Mouse (Mus musculus) gastrocnemius, postnatal 14 days (tissue): ENCODE results near the gene Tmem147. TPM values are rescaled to one million over a fixed set of nuclear protein-coding genes. Genes with fewer than 3 reads are reported as not detected.
"Not testable (repeated sequence)": the region's sequence is repeated elsewhere in the genome, so short reads cannot be mapped to it uniquely, and the experiment has no call there.

Experiments used
- DNase-seq: peaks from one replicate; pipeline ENCODE4 v3.0.0; 2021; ENCODE audit warnings: mixed read lengths
- intact Hi-C: fragments of 180-260 bp; cut with DNase I; formaldehyde crosslinking; loops from one replicate; pipeline ENCODE4 v1.15.1; 2025; ENCODE audit warnings: low total_unique reads
- long read RNA-seq, 2 experiments: library from polyadenylated mRNA; stranded (forward); transcript quantifications; one replicate each; pipeline ENCODE4 v2.0.0; 2021
- total RNA-seq, 2 experiments: library from RNA; stranded (reverse); gene quantifications; 2 replicates each; pipeline ENCODE4 v1.2.3; 2021

Tmem147 gene
- 100 to 1,000 TPM; 222 to 233 TPM for total RNA-seq
- long read RNA-seq, experiment 1, transcript Tmem147-201 (7 exons, 870 nt): major isoform, 148 of 159 reads
- long read RNA-seq, experiment 1, partial matches to known transcripts: 4 of 159 reads
- long read RNA-seq, experiment 1, other reads (novel, unspliced or antisense): 2 of 159 reads
- long read RNA-seq, experiment 2, transcript Tmem147-201 (7 exons, 870 nt): major isoform, 139 of 157 reads
- long read RNA-seq, experiment 2, partial matches to known transcripts: 8 of 157 reads
- long read RNA-seq, experiment 2, other reads (novel, unspliced or antisense): 1 of 157 reads

DNA sequence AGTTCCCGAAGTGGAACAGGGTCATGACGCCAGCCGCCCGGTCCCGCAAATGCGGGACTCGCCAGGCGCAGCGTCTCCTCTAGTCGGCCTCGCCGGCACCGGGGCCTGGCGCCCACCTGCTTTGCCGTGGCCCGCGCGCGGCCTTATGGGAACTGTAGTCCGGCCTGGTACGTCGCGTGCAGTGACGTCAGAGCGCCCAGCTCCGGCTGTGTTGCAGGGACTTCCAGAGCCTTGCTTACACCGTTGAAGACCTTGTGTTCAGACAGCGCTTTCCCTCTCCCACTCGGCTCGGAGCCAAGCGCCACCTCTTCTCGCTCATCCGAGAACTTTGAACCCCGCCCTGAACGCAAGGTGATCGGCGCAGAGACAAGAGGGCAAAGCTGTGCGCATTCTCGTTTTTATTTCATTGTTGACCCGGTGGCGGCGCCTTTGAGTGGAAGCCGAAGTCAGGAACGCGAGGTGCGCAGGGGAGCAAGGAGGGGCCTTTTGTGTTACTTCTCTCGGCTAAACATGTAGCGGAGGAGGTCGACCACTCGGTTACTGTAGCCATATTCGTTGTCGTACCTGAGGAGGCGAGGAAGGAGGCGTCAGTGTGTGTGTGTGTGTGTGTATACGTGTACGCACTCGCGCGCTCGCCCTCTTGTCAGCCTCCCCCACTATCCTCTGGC is at the start of gene Tmem147:
Tmem147 (minus strand) TSS at position 145 of the 668 bp plus-strand sequence.
- peak; percentile 95 for DNase-seq
- intact Hi-C loops: no loop called here

DNA sequence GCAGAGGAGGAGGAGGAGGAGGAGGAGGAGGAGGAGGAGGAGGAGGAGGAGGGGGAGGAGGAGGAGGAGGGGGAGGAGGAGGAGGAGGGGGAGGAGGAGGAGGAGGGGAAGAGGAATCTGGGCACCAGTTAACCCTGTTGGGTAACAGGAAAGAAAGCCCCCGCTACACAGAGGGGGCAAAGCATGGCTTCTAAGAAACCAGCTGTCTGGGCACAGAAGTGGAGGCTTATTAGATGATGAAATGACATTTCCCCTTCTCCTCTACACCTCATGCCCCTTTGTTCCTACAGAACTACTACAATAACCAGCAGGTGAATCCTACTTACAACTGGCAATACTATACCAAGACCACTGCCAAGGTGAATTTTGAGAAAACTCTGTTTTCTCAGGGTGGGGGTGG is 48.6 kb upstream of the Tmem147 start:
- intact Hi-C loops: no loop called here
- no peak for DNase-seq

DNA sequence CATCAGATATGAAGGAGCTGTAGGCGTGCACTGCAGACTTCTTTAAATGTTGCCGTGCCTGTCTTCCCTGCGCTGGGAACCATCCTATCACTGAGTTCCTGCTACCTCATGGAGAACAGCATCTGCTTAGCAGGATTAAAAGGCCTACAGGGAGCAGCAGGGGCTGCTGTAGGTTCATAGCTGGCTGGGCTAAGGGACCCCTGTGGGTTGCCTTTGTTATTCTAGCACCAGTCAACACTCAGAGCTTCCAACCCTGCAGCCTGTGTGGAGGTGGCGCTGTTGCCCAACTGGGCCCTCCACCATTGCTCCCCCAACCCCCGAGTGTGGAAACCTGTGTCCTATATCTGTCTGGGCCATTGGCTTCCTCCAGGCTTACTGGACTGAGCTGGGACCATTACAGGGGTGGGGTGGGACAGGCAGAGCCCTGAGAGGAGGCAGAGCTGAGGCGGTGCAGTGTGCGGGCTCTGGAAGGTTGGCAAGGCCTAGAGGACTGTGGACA is 47.8 kb upstream of the Tmem147 start:
- DNase-seq: no peak
- intact Hi-C loops: no loop called here

DNA sequence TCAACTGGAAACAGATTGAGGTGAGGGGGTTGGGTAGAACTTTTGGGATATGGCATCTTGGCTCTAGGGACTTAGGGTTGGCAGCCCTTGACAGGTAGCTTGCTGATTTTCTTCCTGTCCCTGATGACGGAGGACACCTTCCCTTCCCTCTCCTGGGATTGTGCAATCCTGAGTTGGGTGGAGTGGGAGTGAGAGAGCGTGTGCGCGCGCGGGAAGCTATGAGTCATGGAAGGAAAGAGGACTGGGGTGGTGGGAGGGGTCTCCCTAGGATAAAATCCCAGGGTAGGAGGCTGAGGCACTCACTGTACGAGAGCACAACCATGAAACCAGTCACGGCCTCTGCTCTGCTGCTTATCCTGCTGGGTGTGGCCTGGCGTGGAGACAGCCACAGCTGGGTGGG is 46.8 kb upstream of the Tmem147 start:
- no peak for DNase-seq
- intact Hi-C loops: no loop called here

DNA sequence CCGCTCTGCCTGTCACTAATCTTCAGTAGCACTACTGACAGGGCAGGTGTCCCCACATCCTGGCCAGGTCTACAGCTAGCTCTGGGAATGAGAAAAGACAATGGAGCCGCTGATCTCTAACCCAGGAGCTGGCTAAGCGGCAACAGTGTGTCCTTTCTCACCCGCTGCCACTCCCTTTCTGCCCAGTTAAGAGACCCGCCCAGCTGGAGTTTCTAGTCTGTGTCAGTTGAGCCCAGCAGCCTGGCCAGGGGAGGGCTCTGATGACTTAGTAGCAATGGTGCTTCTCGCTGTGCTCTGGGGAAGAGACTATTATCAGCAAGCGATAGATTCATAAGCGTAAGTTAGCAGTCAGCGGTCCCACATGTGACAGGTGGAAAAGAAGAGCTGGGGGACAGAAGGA is 39.9 kb upstream of the Tmem147 start:
- no peak for DNase-seq
- intact Hi-C loops: no loop called here

DNA sequence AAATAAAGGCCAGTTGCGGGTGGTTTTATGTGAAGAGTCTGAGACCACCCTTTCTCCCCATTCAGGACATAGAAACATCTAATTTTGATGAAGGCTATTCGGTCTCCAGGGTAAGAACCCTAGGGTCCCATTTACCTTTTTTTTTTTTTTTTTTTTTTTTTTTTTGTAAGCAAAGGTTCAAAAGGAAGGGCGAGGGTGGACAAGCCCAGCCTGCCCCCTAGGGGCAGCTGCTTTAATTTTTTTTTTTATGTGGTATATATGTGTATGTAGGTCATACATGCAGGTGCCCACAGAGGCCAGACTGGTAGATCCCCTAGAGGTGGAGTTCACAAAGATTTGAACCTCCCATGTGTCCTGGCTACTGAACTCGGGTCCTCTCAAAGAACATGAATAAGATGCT is 37.1 kb upstream of the Tmem147 start:
- no peak for DNase-seq
- intact Hi-C loops: no loop called here

DNA sequence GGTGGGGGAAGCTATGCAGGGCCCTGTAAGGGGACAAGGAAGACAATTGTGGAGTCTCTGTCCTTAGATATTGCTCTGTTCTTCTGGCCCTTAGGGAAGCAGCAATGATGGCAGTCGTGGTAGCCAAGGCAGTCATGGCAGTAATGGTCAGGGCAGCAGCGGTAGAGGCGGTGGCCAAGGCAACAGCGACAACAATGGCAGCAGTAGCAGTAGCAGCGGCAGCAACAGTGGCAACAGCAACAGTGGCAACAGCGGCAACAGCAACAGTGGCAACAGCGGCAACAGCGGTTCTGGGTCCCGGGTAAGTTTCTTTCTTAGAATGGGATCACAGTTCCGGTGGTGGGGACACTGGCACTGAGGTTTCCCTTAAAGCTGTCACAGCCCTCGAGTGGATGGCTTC is 35.8 kb upstream of the Tmem147 start:
- no peak for DNase-seq
- intact Hi-C loops: no loop called here

DNA sequence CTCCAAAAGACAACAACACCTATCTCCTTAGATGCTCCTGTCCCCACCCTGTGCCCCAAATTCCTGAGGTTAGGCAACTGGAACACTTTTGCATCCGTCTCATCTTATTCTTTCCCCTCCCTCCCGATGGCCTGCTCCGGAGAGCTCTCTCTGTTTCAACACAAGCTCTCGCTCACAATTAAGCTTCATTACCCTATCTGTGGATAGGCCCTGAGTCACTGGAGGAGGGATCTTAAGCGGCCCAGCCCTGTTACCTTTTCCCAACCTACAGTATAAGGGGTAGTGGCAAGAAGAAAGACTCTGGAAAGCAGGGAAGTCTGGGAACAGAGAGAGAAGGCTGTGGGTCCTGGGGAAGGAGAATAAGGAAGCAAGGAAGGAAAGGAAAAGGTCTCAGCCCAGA is 34.1 kb upstream of the Tmem147 start, which contains the start of gene Dmkn:
Dmkn (plus strand) TSS at position 301 of the 400 bp plus-strand sequence.
- no peak for DNase-seq
- intact Hi-C loops: no loop called here

DNA sequence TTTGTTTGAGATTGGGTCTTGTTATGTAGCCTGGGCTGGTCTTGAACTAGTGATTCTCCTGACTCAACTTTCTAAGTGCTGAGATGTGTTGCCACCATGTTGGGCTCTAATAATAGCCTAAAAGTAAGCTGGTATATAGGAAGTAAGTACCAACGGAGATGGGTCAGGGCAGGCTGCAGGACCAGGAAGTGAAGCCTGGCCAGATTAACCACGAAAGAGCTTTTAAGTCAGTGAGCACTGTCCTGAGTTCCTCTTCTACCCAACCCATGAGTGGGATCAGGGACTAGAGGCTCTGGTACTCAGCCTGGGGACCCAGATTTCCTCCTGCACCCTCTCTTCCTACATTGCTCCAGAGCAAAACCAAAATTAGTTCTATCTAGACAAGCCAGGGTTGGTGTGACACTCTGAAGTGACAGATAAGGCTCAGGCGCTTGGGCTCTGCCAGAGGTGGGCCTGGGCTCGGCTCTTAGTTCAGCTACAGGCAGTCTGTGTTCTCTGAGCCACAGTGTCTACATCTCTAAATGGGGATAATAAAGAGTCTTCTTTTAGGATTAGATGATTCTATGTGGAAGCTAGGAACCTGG is 32.5 kb upstream of the Tmem147 start:
- no peak for DNase-seq
- intact Hi-C loops: no loop called here

DNA sequence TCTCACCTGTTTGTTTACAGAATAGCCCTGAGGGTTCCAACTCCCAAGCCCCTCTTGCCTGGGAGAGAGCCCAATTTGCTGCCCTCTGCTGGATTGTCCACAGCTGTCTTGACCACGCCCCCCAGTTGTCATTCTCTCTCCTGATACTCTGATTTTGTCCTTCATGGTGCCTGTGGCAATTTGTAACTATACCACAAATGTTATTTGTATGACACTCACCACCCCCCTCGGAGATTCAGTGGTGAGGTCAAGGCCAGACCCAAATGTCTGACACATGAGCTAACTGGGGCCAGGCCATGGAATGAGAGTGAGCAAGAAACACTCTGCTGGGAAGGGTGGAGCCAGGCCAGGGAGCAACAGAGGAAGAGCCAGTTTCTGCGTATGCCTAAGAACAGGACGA is 29.5 kb upstream of the Tmem147 start:
- peak; percentile 32 for DNase-seq
- intact Hi-C loops: no loop called here

DNA sequence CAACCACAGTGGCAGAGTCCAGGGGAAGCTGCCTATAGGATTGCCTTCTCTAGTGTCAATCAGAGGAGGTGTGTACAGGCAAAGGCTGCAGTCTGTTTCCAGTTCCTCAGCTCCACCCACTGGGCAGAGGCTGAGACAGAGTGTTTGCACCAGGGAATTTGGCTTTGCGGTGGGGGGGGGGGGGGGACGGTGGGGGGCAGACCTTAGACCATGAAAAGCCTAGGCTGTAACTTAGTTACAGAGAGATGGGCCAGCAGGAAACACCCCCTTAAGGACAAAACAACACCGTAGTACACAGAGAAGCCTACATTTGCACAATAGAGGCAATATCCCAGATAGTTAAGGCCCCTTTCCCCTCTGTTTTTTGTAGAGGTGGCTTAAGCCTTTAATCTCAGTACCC is 27.7 kb upstream of the Tmem147 start:
- DNase-seq: no peak
- intact Hi-C loops: no loop called here

DNA sequence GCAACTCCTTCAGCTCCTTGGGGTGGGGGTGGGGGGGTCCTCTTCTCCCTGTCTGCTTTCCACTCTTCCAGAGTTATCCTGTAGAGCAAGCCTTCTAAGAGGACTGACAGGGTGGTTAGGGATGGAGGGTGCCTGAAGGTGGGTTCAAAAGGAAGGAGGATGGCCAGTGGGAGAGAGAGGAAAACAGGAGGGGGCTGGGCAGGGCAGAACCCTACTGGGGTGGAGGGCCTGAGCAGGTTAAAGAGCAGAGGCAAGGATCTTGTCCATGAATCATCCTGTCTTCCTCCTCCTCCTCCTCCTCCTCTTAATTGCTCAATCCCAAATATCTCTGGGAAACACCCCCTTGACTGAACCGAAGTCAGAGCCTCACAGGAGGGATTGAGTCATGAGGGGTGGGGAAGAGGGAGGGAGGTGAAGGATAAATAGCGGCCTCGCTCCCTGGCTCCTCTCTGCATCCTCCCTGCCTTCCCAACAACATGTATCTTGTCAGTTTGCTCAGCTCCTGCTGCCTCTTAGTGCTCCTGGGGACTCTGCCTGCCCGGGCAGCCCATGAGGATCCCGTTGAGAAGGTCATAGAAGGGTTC is 21.8 kb upstream of the Tmem147 start, which contains the start of gene Sbsn:
Sbsn (plus strand) TSS at position 386 of the 584 bp plus-strand sequence.
- intact Hi-C loops: no loop called here
- DNase-seq: no peak

DNA sequence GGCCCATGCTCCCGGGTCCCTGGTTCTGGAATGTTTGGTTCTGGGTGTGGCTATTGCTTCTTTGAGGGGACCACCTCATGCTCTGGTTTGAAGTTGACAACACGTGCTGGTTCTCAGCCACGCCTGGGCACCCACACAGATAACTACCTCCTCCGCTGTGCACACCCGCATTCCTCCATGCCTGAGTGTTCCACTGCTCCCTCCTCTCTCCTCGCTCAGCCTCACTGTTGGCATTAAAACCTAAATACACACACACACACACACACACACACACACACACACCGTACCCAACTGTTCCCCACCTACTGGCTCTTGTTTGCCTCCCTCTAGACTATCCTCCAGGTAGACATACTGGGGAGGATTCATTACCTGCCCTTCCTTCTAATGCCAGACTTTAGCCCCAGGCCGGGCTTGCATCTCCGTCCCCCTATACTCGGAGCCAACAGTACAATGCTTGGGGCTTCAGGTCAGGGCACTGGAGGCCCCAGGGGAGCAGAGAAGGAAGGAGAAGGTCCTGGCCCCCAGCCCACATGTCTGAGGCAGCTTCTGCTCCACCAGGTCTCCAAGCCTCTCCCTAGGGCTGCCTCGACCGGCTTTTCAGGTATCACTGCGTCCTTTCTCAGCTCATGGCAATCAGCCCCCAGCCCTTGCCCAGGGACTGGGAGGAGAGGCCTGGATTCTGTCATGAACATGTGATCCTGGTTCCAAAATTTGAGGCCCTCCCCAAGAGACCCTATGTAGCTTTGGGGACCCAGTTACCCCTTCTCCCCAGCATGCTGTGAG is 20.7 kb upstream of the Tmem147 start:
- intact Hi-C loops: no loop called here

DNA sequence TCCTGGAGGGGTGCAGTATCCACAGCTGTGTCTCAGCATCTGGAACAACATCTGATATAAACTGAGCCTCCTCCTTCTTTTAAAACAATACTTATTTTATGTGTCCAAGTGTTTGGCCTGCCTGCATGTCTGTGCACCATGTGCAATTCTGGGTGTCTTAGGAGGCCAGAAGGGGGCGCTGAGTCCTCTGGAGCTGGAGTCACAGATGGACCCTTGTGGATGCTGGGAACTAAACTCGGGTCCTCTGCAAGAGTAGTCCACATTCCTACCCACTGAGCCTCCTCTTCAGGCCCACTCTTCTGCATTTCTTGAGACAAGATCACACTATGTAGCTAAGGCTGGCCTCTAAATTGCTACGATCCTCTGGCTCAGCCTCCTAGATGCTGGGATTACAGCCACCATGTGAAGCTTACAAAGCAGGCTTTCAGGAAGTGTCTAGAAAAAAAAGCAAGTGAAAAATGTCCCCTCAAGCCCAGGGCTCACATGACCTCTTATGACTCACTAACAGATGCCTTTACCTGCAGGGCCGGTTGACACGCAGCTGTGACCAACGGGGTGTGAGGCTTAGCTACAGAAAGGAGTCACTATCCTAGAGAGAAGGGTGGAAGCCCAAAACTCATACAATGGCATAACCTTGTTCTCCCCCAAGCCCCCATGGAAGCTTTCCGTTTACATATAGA is 18.3 kb upstream of the Tmem147 start:
- intact Hi-C loops: no loop called here
- DNase-seq: no peak

More for the DNA sequence above, 20.7 kb upstream of the Tmem147 start:
- DNase-seq: no peak

DNA sequence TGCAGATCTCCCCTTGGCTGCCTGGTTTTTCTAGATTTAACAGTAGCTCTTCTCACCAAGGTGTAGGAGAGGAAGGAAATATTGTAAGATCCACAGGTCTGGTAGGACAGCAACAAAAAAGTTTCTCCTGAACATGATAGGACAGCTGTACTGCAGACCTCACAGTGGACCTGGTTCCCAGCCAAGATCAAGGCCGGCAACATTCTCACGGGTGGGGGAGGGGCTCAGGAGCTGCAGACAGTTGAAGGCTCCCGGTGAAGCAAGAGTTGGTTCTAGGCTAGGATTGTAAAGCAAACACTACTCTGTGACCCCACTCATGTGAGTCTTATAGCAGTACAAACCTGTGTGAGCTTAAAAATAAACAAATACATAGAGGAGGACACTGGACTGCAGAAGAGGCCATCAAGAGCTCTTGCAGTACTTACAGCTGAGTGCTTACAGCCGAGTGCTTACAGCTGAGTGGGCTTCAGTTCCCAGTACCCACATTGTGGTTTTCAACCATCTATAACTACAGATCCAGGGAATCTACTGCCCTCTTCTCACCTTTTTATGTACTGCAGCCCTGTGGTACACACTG is 14.8 kb upstream of the Tmem147 start:
- intact Hi-C loops: no loop called here
- peak; percentile 30 for DNase-seq

DNA sequence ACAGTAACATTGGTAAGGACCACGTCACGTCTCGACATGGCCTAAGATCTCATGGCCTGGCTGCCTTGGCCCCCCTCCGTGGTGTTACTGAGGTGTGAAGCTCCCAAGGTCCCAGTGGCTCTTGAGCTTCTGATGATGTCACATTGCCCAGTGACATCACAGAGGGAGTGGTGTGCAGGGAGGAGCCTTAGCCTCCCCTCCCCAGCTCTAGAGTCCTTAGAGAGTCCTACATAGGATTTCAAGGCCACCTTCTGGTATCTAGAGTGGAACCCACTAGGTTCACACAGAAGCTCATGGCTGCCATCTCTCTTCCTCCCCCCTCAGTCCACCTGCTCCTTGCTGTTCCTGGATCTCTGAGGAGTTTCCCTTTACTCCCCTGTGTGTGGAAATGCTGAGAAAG is 14.3 kb upstream of the Tmem147 start, which contains the start of gene Gapdhs:
Gapdhs (minus strand) TSS at position 65 of the 400 bp plus-strand sequence.
- DNase-seq, intact Hi-C loops: not testable (repeated sequence)

DNA sequence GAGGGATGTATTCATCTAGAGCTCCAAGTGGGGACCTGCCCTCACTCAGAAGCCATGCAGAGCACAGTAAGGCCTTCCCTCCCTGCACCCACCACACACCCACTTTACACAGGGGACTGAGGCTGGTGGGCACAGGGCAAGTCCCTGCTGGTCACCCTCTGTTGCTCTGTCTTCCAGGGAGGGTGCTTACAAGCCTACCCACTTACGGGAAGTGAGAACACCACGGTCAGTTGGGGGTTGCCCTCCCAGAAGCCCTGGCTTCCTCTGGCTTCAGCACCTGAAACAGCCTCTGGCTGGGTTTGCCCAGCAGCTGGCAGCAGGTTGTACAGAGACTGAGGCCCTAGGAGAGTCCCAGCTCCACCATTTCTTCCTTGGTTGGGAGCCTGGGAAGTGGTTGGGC is 13.2 kb upstream of the Tmem147 start:
- DNase-seq, intact Hi-C loops: not testable (repeated sequence)

DNA sequence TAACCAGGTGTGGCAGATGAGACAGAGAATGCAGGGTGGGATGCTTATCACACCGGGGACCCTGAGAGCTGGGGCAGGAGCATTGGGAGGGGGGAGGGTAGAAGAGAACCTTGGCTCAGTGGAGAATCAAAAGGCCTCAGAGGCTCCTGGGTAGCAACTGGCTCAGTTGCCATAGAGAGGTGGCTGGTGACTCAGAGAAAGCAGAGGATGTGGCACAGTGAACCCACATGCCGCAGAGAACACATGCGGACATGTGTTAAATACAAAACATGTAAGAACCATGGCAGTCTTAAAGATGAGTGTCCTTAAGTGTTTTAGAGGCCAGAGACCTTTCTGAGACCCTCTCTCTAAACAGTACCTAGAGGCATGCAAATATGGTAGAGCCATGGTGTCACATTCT is 6.9 kb upstream of the Tmem147 start:
- no peak for DNase-seq
- intact Hi-C loops: no loop called here
